ENCODE assay signal across 12 mouse cellular contexts in the genomic region with DNA sequence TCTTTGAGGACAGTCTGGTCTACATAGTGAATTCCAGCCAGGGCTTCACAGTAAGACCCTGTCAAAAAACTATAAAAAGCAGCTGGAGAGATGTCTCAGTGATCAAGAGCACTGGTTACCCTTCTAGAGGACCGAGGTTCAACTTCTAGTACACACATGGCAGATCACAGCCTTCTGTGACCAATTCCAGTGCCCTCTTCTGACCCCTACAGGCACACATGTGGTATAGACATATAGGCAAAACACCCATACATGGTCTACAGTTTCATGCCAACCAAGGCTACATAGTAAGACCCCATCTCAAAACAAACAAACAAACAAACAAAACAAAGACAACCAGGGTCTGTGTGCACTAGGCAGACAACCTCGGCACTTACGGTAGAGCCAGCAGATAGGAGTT. TPM values are rescaled to one million over a fixed set of nuclear protein-coding genes. Genes with fewer than 3 reads are reported as not detected.
A peak's percentile ranks its signal among the peaks of the same experiment; 100 is the strongest.
DNase-seq lines count a peak whose midpoint lies in the region; ATAC-seq and TF ChIP-seq lines count a peak whose summit lies in the region.
"Had no signal": no experiment of that assay in that cellular context is flagged by ENCODE, and none has a peak within 500 bp of the region (broad histone marks: within the 10 kb centered on the region; RNA-seq: fewer than 3 reads in every experiment).

No protein-coding gene starts in this region.

- 50% methylated on average over 3 of the region's 3 CpGs for WGBS in heart, postnatal 0 days
- WGBS in thymus, adult 2 months: 60% methylated on average over 3 of the region's 3 CpGs

- peak; percentile 61 for DNase-seq in heart, postnatal 0 days (ENCODE audit: low spot score)
- DNase-seq in heart, postnatal 4 days: no peak
- DNase-seq in thymus, adult 2 months: peak; percentile 44
- no peak for DNase-seq in thymus, adult 18-20 months
- DNase-seq in thymus, postnatal 4 days: peak; percentile 43
- no peak for DNase-seq in adrenal gland, postnatal 36 days
- DNase-seq in kidney, adult 8-10 months: no peak
- DNase-seq: adrenal gland, adult 2 months had no signal

- H3K4me2 ChIP-seq in heart, postnatal 0 days (ENCODE audit: low read depth, low read length): no peak overlapping the region

- H3K9me3 ChIP-seq in heart, postnatal 0 days (replicated peaks; ENCODE audit: control insufficient read depth, low read length): no peaks in the 10 kb centered on the region
- H3K9me3 ChIP-seq: megakaryocyte, embryonic 14.5 days had no signal

- TF ChIP-seq POLR2A in thymus, adult 2 months (IDR thresholded peaks at IDR 0.05; ENCODE audit: control insufficient read depth, extremely low read depth, insufficient read depth, low read length, poor library complexity): no peak

- no peak overlapping the region for H3K27ac ChIP-seq in heart, postnatal 0 days (ENCODE audit: low read depth)
- no peak overlapping the region for H3K27ac ChIP-seq in thymus, adult 2 months (ENCODE audit: control insufficient read depth, insufficient read depth, low read length)

- H3K36me3 ChIP-seq in heart, postnatal 0 days (replicated peaks; ENCODE audit: control insufficient read depth, insufficient read depth, low read length): peaks cover 9% of the 10 kb centered on the region
- peaks cover 8% of the 10 kb centered on the region for H3K36me3 ChIP-seq in thymus, adult 2 months (ENCODE audit: control insufficient read depth, insufficient read depth, low read length)

- TF ChIP-seq EP300 in heart, postnatal 0 days (IDR thresholded peaks at IDR 0.05; ENCODE audit: low read depth): no peak

- H3K4me3 ChIP-seq in heart, postnatal 0 days (ENCODE audit: low read depth, low read length): no peak overlapping the region
- H3K4me3 ChIP-seq in thymus, adult 2 months (ENCODE audit: control insufficient read depth, insufficient read depth, low read length): no peak overlapping the region

- TF ChIP-seq CTCF in heart, postnatal 0 days (IDR thresholded peaks at IDR 0.05; ENCODE audit: low read depth): peak; percentile 63
- TF ChIP-seq CTCF in thymus, adult 2 months (IDR thresholded peaks at IDR 0.05; ENCODE audit: borderline replicate concordance, control insufficient read depth, extremely low read depth, insufficient read depth, low read length, poor library complexity): no peak

- H3K27me3 ChIP-seq in heart, postnatal 0 days (ENCODE audit: control insufficient read depth, insufficient read depth, low read length): no peaks in the 10 kb centered on the region
- no peaks in the 10 kb centered on the region for H3K27me3 ChIP-seq in thymus, adult 2 months (ENCODE audit: control insufficient read depth, insufficient read depth, low read length)
- H3K27me3 ChIP-seq: megakaryocyte, embryonic 14.5 days had no signal

- peaks cover 13% of the 10 kb centered on the region; the same call in 1 of the 2 replicates for H3K4me1 ChIP-seq in heart, postnatal 0 days (ENCODE audit: control insufficient read depth, insufficient read depth)
- H3K4me1 ChIP-seq in thymus, adult 2 months (replicated peaks; ENCODE audit: control insufficient read depth, insufficient read depth, low read length): peaks cover 26% of the 10 kb centered on the region

- ATAC-seq in heart, postnatal 0 days (ENCODE audit: insufficient read depth, low read depth): no peak
- 0 out of 2 replicates have a peak, but pooled peaks have one; percentile 31 for ATAC-seq in erythroblast, adult 5-6 weeks (replicated peaks; ENCODE audit: low FRiP score, poor library complexity, severe bottlenecking)
- ATAC-seq: inflammation-experienced regulatory T-cells, adult 6 months had no signal

- H3K9ac ChIP-seq in heart, postnatal 0 days (replicated peaks; ENCODE audit: low read depth, low read length): no peak overlapping the region

RNA-seq across cellular contexts. Expression of a gene that starts 4.8 kb away (rescaled TPM):
- 12.4 and 18.7 TPM in 2 replicates for total RNA-seq in heart, postnatal 0 days (2014; rRNA removed; ENCODE audit: low replicate concordance)
- 6.7 and 7.8 TPM in 2 replicates for polyA plus RNA-seq in heart, postnatal 0 days (2015; fragmentation: Nextera tagmentation; extraction: Ambion mirVana)
- total RNA-seq in heart, postnatal 4 days (2021): 1 to 10 TPM; 5.8 to 7.0 TPM
- 41.2 and 48.5 TPM in 2 replicates for polyA plus RNA-seq in thymus, adult 2 months (2012; rRNA removed)
- total RNA-seq in erythroblast, adult 5-6 weeks (2015; ENCODE audit: low replicate concordance): 18.4 and 21.3 TPM in 2 replicates
- 7.7 and 8.9 TPM in 2 replicates for total RNA-seq in erythroblast, adult 5-6 weeks (2017; ENCODE audit: low replicate concordance)
- total RNA-seq in adrenal gland, postnatal 36 days (2021): 1 to 10 TPM; 9.2 to 9.7 TPM

RNA-seq across cellular contexts. Expression of a gene that starts 4.9 kb away (rescaled TPM):
- total RNA-seq in heart, postnatal 0 days (2014; rRNA removed; ENCODE audit: low replicate concordance): 33.6 and 35.9 TPM in 2 replicates
- 31.5 and 32.6 TPM in 2 replicates for polyA plus RNA-seq in heart, postnatal 0 days (2015; fragmentation: Nextera tagmentation; extraction: Ambion mirVana)
- total RNA-seq in heart, postnatal 4 days (2021): 10 to 100 TPM; 41.6 to 46.1 TPM
- polyA plus RNA-seq in thymus, adult 2 months (2012; rRNA removed): 266 and 303 TPM in 2 replicates
- 44.6 and 56.8 TPM in 2 replicates for total RNA-seq in erythroblast, adult 5-6 weeks (2015; ENCODE audit: low replicate concordance)
- 25.1 and 28.0 TPM in 2 replicates for total RNA-seq in erythroblast, adult 5-6 weeks (2017; ENCODE audit: low replicate concordance)
- total RNA-seq in adrenal gland, postnatal 36 days (2021): 10 to 100 TPM; 63.3 to 64.7 TPM

RNA-seq across cellular contexts. Expression of a gene that starts 15.2 kb away (rescaled TPM):
- total RNA-seq in heart, postnatal 0 days (2014; rRNA removed; ENCODE audit: low replicate concordance): 70.1 and 79.5 TPM in 2 replicates
- 69.4 and 75.6 TPM in 2 replicates for polyA plus RNA-seq in heart, postnatal 0 days (2015; fragmentation: Nextera tagmentation; extraction: Ambion mirVana)
- total RNA-seq in heart, postnatal 4 days (2021): 100 to 1,000 TPM in 1 of 2 experiments, 10 to 100 TPM in 1; 98.5 to 117 TPM
- 3.7 and 8.7 TPM in 2 replicates for polyA plus RNA-seq in thymus, adult 2 months (2012; rRNA removed)
- total RNA-seq in erythroblast, adult 5-6 weeks (2015; ENCODE audit: low replicate concordance): 1.2 TPM in 1 of 2 replicates, not detected in the other
- 1.3 and 2.2 TPM in 2 replicates for total RNA-seq in erythroblast, adult 5-6 weeks (2017; ENCODE audit: low replicate concordance)
- total RNA-seq in adrenal gland, postnatal 36 days (2021): 1 to 10 TPM in 1 of 2 experiments, under 1 TPM in 1; 0.66 to 1.1 TPM

RNA-seq across cellular contexts. Expression of a gene that starts 26.3 kb away (rescaled TPM):
- total RNA-seq in heart, postnatal 0 days (2014; rRNA removed; ENCODE audit: low replicate concordance): not detected in 2 replicates
- 0.03 and 0.30 TPM in 2 replicates for polyA plus RNA-seq in heart, postnatal 0 days (2015; fragmentation: Nextera tagmentation; extraction: Ambion mirVana)
- under 1 TPM; 0.20 to 0.50 TPM for total RNA-seq in heart, postnatal 4 days (2021)
- 0.28 and 0.39 TPM in 2 replicates for polyA plus RNA-seq in thymus, adult 2 months (2012; rRNA removed)
- total RNA-seq in erythroblast, adult 5-6 weeks (2015; ENCODE audit: low replicate concordance): not detected in 2 replicates
- not detected in 2 replicates for total RNA-seq in erythroblast, adult 5-6 weeks (2017; ENCODE audit: low replicate concordance)
- under 1 TPM; 0.10 to 0.30 TPM for total RNA-seq in adrenal gland, postnatal 36 days (2021)
- polyA plus RNA-seq: erythroblast, embryonic 14.5 days had no signal

RNA-seq across cellular contexts. Expression of a gene that starts 30.5 kb away (rescaled TPM):
- 23.7 and 24.7 TPM in 2 replicates for total RNA-seq in heart, postnatal 0 days (2014; rRNA removed; ENCODE audit: low replicate concordance)
- 15.1 and 16.8 TPM in 2 replicates for polyA plus RNA-seq in heart, postnatal 0 days (2015; fragmentation: Nextera tagmentation; extraction: Ambion mirVana)
- total RNA-seq in heart, postnatal 4 days (2021): 10 to 100 TPM; 27.0 to 29.1 TPM
- 3.4 and 4.2 TPM in 2 replicates for polyA plus RNA-seq in thymus, adult 2 months (2012; rRNA removed)
- total RNA-seq in erythroblast, adult 5-6 weeks (2015; ENCODE audit: low replicate concordance): 10.6 and 24.0 TPM in 2 replicates
- total RNA-seq in erythroblast, adult 5-6 weeks (2017; ENCODE audit: low replicate concordance): 1.2 and 4.0 TPM in 2 replicates
- 10 to 100 TPM; 28.5 to 45.4 TPM for total RNA-seq in adrenal gland, postnatal 36 days (2021)

Comparison
In these comparisons a context has a peak if more than half of its experiments do, and no peak if none do; other contexts are left out.
1. DNase-seq: peak in heart, postnatal 0 days (single experiment), thymus, adult 2 months (single experiment) and thymus, postnatal 4 days (single experiment); none in heart, postnatal 4 days (single experiment), thymus, adult 18-20 months (0 of 2), adrenal gland, postnatal 36 days (0 of 2) and kidney, adult 8-10 months (0 of 2).
2. RNA of a gene that starts 15.2 kb away (total RNA-seq): 98.5 to 117 TPM in heart, postnatal 4 days and 70.1 to 79.5 TPM in heart, postnatal 0 days; 1.2 to 2.2 TPM in erythroblast, adult 5-6 weeks and 0.66 to 1.1 TPM in adrenal gland, postnatal 36 days; every median in the first group is over 10 times any median in the second.